Mouse (Mus musculus) liver, embryonic 14.5 days (tissue): ENCODE measurements around the gene R3hdm2.

Source experiments
- CTCF ChIP-seq: IDR thresholded peaks from 2 replicates; pipeline ENCODE4 v1.5.1; 2016; ENCODE audit warnings: antibody characterized with exemption, low read depth, control low read depth
- EP300 ChIP-seq: IDR thresholded peaks from 2 replicates; pipeline ENCODE4 v1.6.1; 2016; ENCODE audit warnings: antibody characterized with exemption, low read depth

DNA sequence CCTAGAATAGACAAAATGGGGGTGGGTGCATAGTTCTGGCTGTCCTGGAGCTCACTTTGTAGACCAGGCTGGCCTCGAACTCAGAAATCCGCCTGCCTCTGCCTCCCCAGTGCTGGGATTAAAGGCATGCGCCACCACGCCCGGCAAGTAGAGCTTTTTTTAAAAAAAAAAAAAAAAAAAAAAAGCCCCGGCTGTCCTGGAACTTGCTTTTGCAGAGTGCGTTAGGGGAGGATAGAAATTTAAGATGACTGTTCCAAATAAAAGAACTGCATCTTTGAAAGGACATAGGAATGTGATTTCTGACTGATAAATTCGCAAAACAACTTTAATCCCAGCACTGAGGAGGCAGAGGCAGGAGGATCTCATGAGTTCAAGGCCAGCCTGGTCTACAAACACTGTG is 473 bp upstream of the R3hdm2 start:
- no peak for TF ChIP-seq CTCF
- TF ChIP-seq EP300 = no peak
